Mouse (Mus musculus): ENCODE measurements at regions not wholly inside any gene's neighbourhood (a gene's known extent, or its start where the extent isn't known, plus 50 kb on each side); places are given as distances from the start of the nearest gene placed in this dataset.

DNA sequence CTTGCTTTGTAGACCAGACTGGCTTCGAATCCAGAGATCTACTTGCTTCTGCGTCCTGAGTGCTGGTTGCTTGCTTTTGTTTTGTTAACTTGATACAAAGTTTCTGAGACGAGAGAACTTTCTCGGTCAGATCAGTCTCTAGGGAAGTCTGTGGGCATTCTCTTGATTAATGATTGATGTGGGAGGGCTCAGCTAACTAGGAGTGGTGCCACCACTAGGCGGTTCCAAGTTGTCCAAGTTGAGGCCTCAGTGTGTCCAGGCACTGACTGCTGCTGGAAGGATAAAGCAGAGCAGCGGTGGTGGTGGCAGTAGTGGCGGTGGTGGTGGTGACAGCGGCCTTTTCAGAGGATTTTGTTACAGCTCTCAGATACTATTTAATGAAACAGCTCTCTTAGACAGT is 99.0 kb upstream of the Thpo start:
- Histone ChIP-seq H3K27me3 (ENCODE audit: control insufficient read depth, insufficient read depth, low read length) (no peaks in the 10 kb centered on the region), H3K36me3 (ENCODE audit: control insufficient read depth, insufficient read depth, low read length) (no peaks in the 10 kb centered on the region), H3K4me3 (ENCODE audit: control insufficient read depth, low read depth, low read length) (no peak overlapping the region), H3K27ac (ENCODE audit: control insufficient read depth, insufficient read depth, low read depth, low read length) (no peak overlapping the region), H3K4me1 (ENCODE audit: control insufficient read depth, insufficient read depth, low read length) (no peaks in the 10 kb centered on the region)
- TF ChIP-seq POLR2A (IDR thresholded peaks at IDR 0.05; ENCODE audit: control insufficient read depth, low read depth, low read length), result no peak
- no peak for TF ChIP-seq CTCF (IDR thresholded peaks at IDR 0.05; ENCODE audit: control insufficient read depth, insufficient read depth, insufficient replicate concordance, low read depth, low read length)

DNA sequence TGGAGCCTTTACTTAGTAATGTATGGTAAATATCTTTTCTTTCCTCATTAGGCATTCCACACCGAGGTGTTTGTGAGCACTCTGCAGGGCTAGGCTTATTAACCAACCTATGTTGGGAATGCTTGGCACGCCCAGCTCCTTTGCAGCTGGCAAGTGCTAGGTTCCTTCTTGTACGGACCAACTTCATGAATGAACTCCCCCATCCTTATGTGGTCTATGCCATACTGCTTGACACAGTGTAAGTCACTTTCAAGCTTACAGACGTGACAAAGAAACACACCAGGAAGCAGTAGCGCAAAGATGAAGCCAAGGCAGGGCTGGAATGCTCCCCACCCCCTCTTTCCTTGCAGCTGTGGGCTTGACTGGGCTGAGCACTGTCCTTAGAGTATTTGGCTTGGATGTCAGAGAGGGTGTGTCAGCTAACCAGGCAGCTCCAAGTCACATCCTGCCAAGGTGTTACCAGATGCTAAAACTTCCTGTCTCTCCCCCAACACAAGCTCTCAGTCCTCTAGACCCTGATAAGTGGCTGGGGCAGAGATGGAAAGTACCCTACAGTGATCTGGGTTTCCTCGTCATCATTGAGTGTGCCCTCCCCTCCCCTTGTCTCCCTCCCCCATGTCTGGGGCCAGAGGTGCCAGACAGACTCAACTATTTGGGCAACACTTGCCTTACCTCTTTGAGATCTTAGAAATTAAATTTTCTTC is 95.6 kb upstream of the Thpo start:
- H3K36me3 ChIP-seq (ENCODE audit: control insufficient read depth, insufficient read depth, low read length), result no peaks in the 10 kb centered on the region
- no peaks in the 10 kb centered on the region for H3K4me1 ChIP-seq (ENCODE audit: control insufficient read depth, insufficient read depth, low read length)
- no peak overlapping the region for H3K4me3 ChIP-seq (ENCODE audit: control insufficient read depth, low read depth, low read length)
- no peaks in the 10 kb centered on the region for H3K27me3 ChIP-seq (ENCODE audit: control insufficient read depth, insufficient read depth, low read length)
- no peak overlapping the region for H3K27ac ChIP-seq (ENCODE audit: control insufficient read depth, insufficient read depth, low read depth, low read length)
- TF ChIP-seq CTCF (IDR thresholded peaks at IDR 0.05; ENCODE audit: control insufficient read depth, insufficient read depth, insufficient replicate concordance, low read depth, low read length), result no peak
- no peak for TF ChIP-seq POLR2A (IDR thresholded peaks at IDR 0.05; ENCODE audit: control insufficient read depth, low read depth, low read length)

DNA sequence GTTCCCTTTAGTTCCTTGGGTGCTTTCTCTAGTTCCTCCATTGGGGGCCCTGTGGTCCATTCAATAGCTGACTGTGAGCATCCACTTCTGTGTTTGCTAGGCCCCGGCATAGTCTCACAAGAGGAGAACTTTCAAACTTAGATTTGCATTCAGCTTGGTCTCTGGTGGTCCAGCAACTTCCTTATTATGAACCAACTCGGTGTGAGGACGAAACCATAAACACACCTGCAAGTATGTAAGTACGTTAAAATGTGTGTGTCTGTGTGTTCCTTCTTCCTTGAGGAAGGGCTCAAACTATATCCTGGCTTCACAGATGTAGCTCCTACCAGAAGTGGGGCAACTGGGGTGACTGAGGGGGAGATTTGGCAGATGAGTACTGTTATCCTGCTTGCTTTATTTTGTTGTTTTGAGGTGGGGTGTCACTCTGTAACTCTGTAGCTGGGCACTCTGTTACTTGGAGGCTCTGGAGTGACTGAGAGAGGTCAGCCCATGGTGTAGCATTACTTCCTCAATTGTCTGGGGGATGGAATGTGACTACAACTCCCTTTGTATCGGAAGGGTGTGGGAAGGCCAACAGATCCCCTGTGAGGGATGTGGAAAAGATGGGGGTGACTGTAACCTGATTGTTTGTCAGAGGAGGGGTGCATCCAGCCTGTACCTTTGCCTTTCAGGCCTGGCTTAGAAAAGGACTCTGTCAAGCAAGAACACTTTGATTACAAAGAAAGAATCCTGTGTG is 94.9 kb upstream of the Thpo start:
- Histone ChIP-seq H3K27me3 (ENCODE audit: control insufficient read depth, insufficient read depth, low read length) (no peaks in the 10 kb centered on the region), H3K4me3 (ENCODE audit: control insufficient read depth, low read depth, low read length) (no peak overlapping the region), H3K4me1 (ENCODE audit: control insufficient read depth, insufficient read depth, low read length) (no peaks in the 10 kb centered on the region), H3K27ac (ENCODE audit: control insufficient read depth, insufficient read depth, low read depth, low read length) (no peak overlapping the region), H3K36me3 (ENCODE audit: control insufficient read depth, insufficient read depth, low read length) (no peaks in the 10 kb centered on the region)
- TF ChIP-seq POLR2A (IDR thresholded peaks at IDR 0.05; ENCODE audit: control insufficient read depth, low read depth, low read length) (no peak), CTCF (IDR thresholded peaks at IDR 0.05; ENCODE audit: control insufficient read depth, insufficient read depth, insufficient replicate concordance, low read depth, low read length) (no peak)

GRCm38 (mm10) chr16:20824226-20824625 is 89.9 kb upstream of the Thpo start:
- no peaks in the 10 kb centered on the region for H3K4me1 ChIP-seq (ENCODE audit: control insufficient read depth, insufficient read depth, low read length)
- TF ChIP-seq CTCF (IDR thresholded peaks at IDR 0.05; ENCODE audit: control insufficient read depth, insufficient read depth, insufficient replicate concordance, low read depth, low read length) (no peak), POLR2A (IDR thresholded peaks at IDR 0.05; ENCODE audit: control insufficient read depth, low read depth, low read length) (no peak)
- H3K4me3 ChIP-seq (ENCODE audit: control insufficient read depth, low read depth, low read length), result no peak overlapping the region
- H3K27me3 ChIP-seq (ENCODE audit: control insufficient read depth, insufficient read depth, low read length), result no peaks in the 10 kb centered on the region
- H3K36me3 ChIP-seq (ENCODE audit: control insufficient read depth, insufficient read depth, low read length), result no peaks in the 10 kb centered on the region
- no peak overlapping the region for H3K27ac ChIP-seq (ENCODE audit: control insufficient read depth, insufficient read depth, low read depth, low read length)

DNA sequence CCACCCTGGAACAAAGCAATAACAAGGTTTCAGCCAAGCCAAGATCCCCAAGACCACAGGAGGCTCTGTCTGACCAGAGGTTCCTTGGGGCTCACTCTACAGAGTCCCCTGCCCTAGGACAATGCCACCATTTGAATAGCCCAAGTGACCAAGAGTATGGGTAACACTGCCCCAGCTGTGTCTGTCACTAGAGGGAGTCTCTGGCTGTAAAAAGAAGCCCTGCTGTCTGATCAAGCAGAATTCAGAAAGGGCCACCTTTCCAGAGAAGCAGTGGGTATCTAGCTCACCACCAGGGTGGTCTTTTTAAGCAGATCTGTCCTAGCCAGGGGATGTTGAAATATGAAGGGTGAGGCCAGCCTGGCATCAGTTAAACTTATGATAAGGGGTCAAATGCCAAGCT is 86.6 kb upstream of the Thpo start:
- H3K27ac ChIP-seq (ENCODE audit: control insufficient read depth, insufficient read depth, low read depth, low read length), result no peak overlapping the region
- TF ChIP-seq POLR2A (IDR thresholded peaks at IDR 0.05; ENCODE audit: control insufficient read depth, low read depth, low read length), result no peak
- no peak for TF ChIP-seq CTCF (IDR thresholded peaks at IDR 0.05; ENCODE audit: control insufficient read depth, insufficient read depth, insufficient replicate concordance, low read depth, low read length)
- H3K27me3 ChIP-seq (ENCODE audit: control insufficient read depth, insufficient read depth, low read length), result no peaks in the 10 kb centered on the region
- H3K36me3 ChIP-seq (ENCODE audit: control insufficient read depth, insufficient read depth, low read length), result no peaks in the 10 kb centered on the region
- no peaks in the 10 kb centered on the region; the same call in 1 of the 2 replicates for H3K4me1 ChIP-seq (ENCODE audit: control insufficient read depth, insufficient read depth, low read length)
- no peak overlapping the region for H3K4me3 ChIP-seq (ENCODE audit: control insufficient read depth, low read depth, low read length)

DNA sequence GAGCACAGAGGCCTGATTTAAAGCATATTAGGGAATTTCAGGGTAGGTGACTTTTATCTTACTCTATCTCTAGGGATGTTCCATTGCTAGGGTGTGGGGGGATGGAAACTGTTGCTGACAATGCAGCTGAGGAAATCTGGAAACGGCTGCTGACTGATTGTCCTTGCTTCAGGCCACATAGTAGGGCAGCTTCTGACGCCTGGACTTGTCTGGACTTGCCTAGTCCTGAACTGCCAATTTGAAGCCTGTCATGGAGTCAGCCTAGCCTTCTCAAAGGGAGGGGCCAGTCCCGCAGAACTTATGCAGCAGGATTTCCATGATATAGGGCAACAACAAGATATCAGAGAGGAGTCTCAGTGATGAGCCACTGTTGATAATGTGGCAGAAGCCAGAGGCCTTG is 85.3 kb upstream of the Thpo start:
- Histone ChIP-seq H3K27ac (ENCODE audit: control insufficient read depth, insufficient read depth, low read depth, low read length) (no peak overlapping the region), H3K4me1 (ENCODE audit: control insufficient read depth, insufficient read depth, low read length) (no peaks in the 10 kb centered on the region; the same call in 1 of the 2 replicates), H3K36me3 (ENCODE audit: control insufficient read depth, insufficient read depth, low read length) (no peaks in the 10 kb centered on the region), H3K27me3 (ENCODE audit: control insufficient read depth, insufficient read depth, low read length) (no peaks in the 10 kb centered on the region), H3K4me3 (ENCODE audit: control insufficient read depth, low read depth, low read length) (no peak overlapping the region)
- TF ChIP-seq POLR2A (IDR thresholded peaks at IDR 0.05; ENCODE audit: control insufficient read depth, low read depth, low read length), result no peak
- no peak for TF ChIP-seq CTCF (IDR thresholded peaks at IDR 0.05; ENCODE audit: control insufficient read depth, insufficient read depth, insufficient replicate concordance, low read depth, low read length)

GRCm38 (mm10) chr16:20818711-20819189 is 84.4 kb upstream of the Thpo start:
- H3K27ac ChIP-seq (ENCODE audit: control insufficient read depth, insufficient read depth, low read depth, low read length), result no peak overlapping the region
- H3K4me3 ChIP-seq (ENCODE audit: control insufficient read depth, low read depth, low read length), result no peak overlapping the region
- TF ChIP-seq POLR2A (IDR thresholded peaks at IDR 0.05; ENCODE audit: control insufficient read depth, low read depth, low read length) (no peak), CTCF (IDR thresholded peaks at IDR 0.05; ENCODE audit: control insufficient read depth, insufficient read depth, insufficient replicate concordance, low read depth, low read length) (no peak)
- no peaks in the 10 kb centered on the region for H3K27me3 ChIP-seq (ENCODE audit: control insufficient read depth, insufficient read depth, low read length)
- H3K4me1 ChIP-seq (ENCODE audit: control insufficient read depth, insufficient read depth, low read length), result no peaks in the 10 kb centered on the region; the same call in 1 of the 2 replicates
- no peaks in the 10 kb centered on the region for H3K36me3 ChIP-seq (ENCODE audit: control insufficient read depth, insufficient read depth, low read length)
